Mouse (Mus musculus) olfactory bulb, adult 2 months (tissue): ENCODE results near the gene Tas1r1.

Experiments used
- CTCF ChIP-seq: fragments of 200-500 bp; IDR thresholded peaks from 2 replicates; pipeline ENCODE4 v1.5.1; 2012; ENCODE audit warnings: low read depth, mild to moderate bottlenecking, low read length, moderate library complexity; ENCODE audit not compliant: insufficient read depth
- POLR2A ChIP-seq: fragments of 200-500 bp; IDR thresholded peaks from 2 replicates; pipeline ENCODE4 v1.6.1; 2012; ENCODE audit warnings: mild to moderate bottlenecking, low read depth, low read length, moderate library complexity; ENCODE audit not compliant: insufficient read depth

DNA sequence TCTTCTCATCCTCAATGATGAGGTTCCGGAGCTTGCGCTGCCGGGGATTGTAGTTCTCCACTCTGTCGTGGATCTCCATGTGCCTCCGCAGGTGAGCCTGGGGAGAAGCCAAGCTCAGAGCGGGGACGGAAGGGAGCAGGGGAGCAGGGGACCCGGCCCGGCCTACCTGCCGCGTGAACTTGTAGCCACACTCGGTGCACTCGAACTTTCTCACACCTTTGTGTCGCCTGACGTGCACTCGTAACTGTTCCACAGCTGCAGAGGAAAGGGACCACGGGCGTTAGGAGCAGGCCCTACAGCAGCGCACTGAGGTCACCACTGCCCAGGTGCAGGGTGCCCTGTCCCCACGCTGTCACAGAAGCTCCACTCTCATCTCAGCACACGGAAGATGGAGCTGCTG lies 18.3 kb downstream of the Tas1r1 start:
- TF ChIP-seq CTCF: no peak
- no peak for TF ChIP-seq POLR2A
